Mouse (Mus musculus) heart, postnatal 0 days (tissue): ENCODE data around the gene Clip2. TPM values are rescaled to one million over a fixed set of nuclear protein-coding genes. Genes with fewer than 3 reads are reported as not detected.

Experiments
- ATAC-seq: fragments of 200-750 bp; cut with Nextera tagmentation; 2 replicates; pipeline ENCODE4 v1.8.0; 2017; ENCODE audit warnings: low read depth, moderate number of reproducible peaks, moderate library complexity; ENCODE audit not compliant: insufficient read depth
- DNase-seq: peaks from one replicate; pipeline ENCODE4 v3.0.0-alpha.2; 2016; ENCODE audit warnings: low spot score
- H3K27ac ChIP-seq: fragments of 300-500 bp; sonication (generic); 2 replicates; pipeline ENCODE4 v1.5.1; 2014; ENCODE audit warnings: low read depth, mild to moderate bottlenecking
- H3K27me3 ChIP-seq: fragments of 300-500 bp; sonication (generic); 2 replicates; pipeline ENCODE4 v1.6.1; 2014; ENCODE audit warnings: low read length, mixed read lengths; ENCODE audit not compliant: control insufficient read depth, insufficient read depth
- H3K36me3 ChIP-seq: fragments of 300-500 bp; sonication (generic); replicated peaks from 2 replicates; pipeline ENCODE4 v1.6.1; 2014; ENCODE audit warnings: low read length, mixed read lengths; ENCODE audit not compliant: control insufficient read depth, insufficient read depth
- H3K4me1 ChIP-seq: fragments of 300-500 bp; sonication (generic); 2 replicates; pipeline ENCODE4 v1.6.1; 2014; ENCODE audit warnings: antibody characterized with exemption; ENCODE audit not compliant: control insufficient read depth, insufficient read depth
- H3K4me2 ChIP-seq: fragments of 300-500 bp; sonication (generic); 2 replicates; pipeline ENCODE4 v1.6.1; 2014; ENCODE audit warnings: low read depth, mild to moderate bottlenecking, low read length, moderate library complexity
- H3K4me3 ChIP-seq: fragments of 300-500 bp; sonication (generic); 2 replicates; pipeline ENCODE4 v1.5.1; 2014; ENCODE audit warnings: low read depth, low read length
- H3K9ac ChIP-seq: fragments of 300-500 bp; sonication (generic); replicated peaks from 2 replicates; pipeline ENCODE4 v1.6.1; 2014; ENCODE audit warnings: low read depth, low read length, mixed read lengths
- H3K9me3 ChIP-seq: fragments of 300-500 bp; sonication (generic); replicated peaks from 2 replicates; pipeline ENCODE4 v1.6.1; 2016; ENCODE audit warnings: low read length; ENCODE audit not compliant: control insufficient read depth
- CTCF ChIP-seq: IDR thresholded peaks from 2 replicates; pipeline ENCODE4 v1.5.1; 2016; ENCODE audit warnings: antibody characterized with exemption, control low read depth, low read depth
- EP300 ChIP-seq: IDR thresholded peaks from 2 replicates; pipeline ENCODE4 v1.6.1; 2016; ENCODE audit warnings: antibody characterized with exemption, low read depth
- WGBS: fragments of 180-500 bp; shearing (Covaris S2); extraction: QIAGEN DNeasy Blood & Tissue Kit; methylation state at CpG from one replicate; pipeline ENCODE4 v1.1.7; 2014; 5-methylcytosine and 5-hydroxymethylcytosine counted together
- polyA plus RNA-seq: library from polyadenylated mRNA; unstranded; fragments of >200 nt; fragmentation: Nextera tagmentation; extraction: Ambion mirVana; gene quantifications from 2 replicates; pipeline ENCODE4 v1.2.1, GENCODE M21; 2015
- total RNA-seq: library from RNA; depleted of rRNA; stranded (reverse); fragments of >200 nt; gene quantifications from 2 replicates; pipeline ENCODE4 v1.2.3, GENCODE M21; 2014; ENCODE audit warnings: low replicate concordance

Clip2 gene
- total and polyA plus RNA-seq, 2 experiments from 2014 or later: 0.87 to 14.0 TPM

DNA sequence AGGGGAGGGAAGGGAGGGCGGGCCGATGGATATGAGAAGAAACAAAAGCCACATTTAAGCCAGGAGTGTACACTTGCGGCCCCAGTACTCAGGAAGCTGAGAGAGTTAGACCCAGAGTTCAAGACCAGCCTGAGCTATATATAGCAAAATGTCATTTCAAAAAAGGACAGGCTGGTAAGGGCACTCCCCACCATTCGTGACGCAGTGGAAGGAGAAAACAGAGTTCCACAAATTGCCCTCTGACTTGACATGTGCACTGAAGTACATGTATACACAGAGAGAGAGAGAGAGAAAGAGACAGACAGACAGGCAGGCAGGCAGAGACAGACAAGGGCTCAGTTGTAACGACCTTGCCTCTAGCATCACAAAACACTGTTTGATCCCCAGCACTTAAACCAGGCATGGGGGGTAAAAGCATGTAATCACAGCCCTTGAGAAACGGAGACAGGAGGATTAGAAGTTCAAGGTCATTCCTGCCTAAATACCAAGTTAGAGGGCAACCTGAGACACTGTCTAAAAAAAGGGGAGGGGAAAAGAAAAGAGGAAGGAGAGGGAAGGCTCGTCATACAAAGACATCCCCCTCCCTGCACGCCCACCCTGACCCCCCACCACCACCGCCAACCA is 106.9 kb downstream of the Clip2 start:
- ATAC-seq: peak; percentile 52; the same call in 1 of the 2 replicates
- WGBS: 25% methylated on average over 10 of the region's 10 CpGs

DNA sequence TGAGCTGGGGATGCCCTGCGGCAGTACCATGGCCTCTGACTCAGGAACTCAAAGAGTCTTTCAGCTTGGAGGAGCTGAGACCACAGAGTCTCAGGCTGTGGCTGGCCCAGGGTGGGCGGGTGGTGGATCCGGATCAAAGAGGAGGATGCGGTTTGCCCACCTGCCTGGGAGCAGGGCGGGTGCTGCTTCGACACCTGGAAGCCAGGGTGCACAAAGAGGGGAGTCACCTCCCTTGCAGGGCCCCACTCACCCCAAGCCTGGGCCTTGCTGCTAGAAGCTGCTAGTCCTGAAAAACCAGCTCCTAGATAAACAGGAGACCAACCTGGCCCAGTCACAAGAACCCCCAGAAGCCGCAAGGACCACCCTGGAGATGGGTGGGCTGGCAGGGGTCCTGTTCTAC is 107.8 kb downstream of the Clip2 start:
- TF ChIP-seq CTCF (no peak), EP300 (no peak)
- Histone ChIP-seq H3K4me2 (no peak overlapping the region), H3K27me3 (no peaks in the 10 kb centered on the region), H3K4me1 (peaks cover 31% of the 10 kb centered on the region), H3K9ac (no peak overlapping the region), H3K36me3 (no peaks in the 10 kb centered on the region), H3K27ac (peak overlapping the region; percentile 76; the same call in 1 of the 2 replicates), H3K4me3 (no peak overlapping the region), H3K9me3 (no peaks in the 10 kb centered on the region; the same call in 1 of the 2 replicates)
- WGBS: 91% methylated on average over 7 of the region's 7 CpGs
- ATAC-seq: no peak
- no peak for DNase-seq

More for the DNA sequence above, 106.9 kb downstream of the Clip2 start:
- no peak for TF ChIP-seq CTCF
- TF ChIP-seq EP300: no peak
- peak overlapping the region; percentile 30; the same call in 1 of the 2 replicates for H3K9ac ChIP-seq
- H3K4me2 ChIP-seq: peak overlapping the region; percentile 19; the same call in 1 of the 2 replicates
- no peaks in the 10 kb centered on the region for H3K36me3 ChIP-seq
- H3K9me3 ChIP-seq: no peaks in the 10 kb centered on the region; the same call in 1 of the 2 replicates
- no peak overlapping the region for H3K4me3 ChIP-seq
- no peaks in the 10 kb centered on the region for H3K27me3 ChIP-seq
- peak overlapping the region; percentile 76 for H3K27ac ChIP-seq
- peak; percentile 56 for DNase-seq
- peaks cover 22% of the 10 kb centered on the region for H3K4me1 ChIP-seq

DNA sequence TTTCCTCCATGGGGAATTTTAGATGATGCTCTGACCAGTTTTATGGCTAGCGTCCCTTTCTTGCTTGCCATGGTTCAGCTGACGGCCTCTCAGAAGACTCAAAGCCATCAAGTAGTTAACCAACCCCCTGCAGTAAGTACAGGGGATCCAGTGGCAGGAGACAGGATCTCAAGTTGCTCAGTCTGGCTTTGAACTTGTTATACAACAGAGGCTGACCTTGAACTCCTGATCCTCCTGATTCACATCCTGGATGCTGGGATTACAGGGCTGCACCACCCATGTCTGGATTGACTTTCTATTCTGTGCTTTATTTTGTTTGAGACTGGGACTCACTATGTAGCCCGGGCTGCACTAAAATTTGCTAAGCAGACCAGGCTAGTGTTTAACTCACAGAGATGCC is 110.2 kb downstream of the Clip2 start:
- H3K36me3 ChIP-seq: no peaks in the 10 kb centered on the region
- ATAC-seq (no peak), DNase-seq (no peak)
- no peaks in the 10 kb centered on the region for H3K27me3 ChIP-seq
- H3K27ac ChIP-seq: no peak overlapping the region
- H3K4me3 ChIP-seq: no peak overlapping the region
- 97% methylated on average over 3 of the region's 3 CpGs for WGBS
- TF ChIP-seq EP300 (no peak), CTCF (no peak)
- peaks cover 44% of the 10 kb centered on the region for H3K4me1 ChIP-seq
- H3K9ac ChIP-seq: no peak overlapping the region
- no peaks in the 10 kb centered on the region; the same call in 1 of the 2 replicates for H3K9me3 ChIP-seq
- H3K4me2 ChIP-seq: no peak overlapping the region

DNA sequence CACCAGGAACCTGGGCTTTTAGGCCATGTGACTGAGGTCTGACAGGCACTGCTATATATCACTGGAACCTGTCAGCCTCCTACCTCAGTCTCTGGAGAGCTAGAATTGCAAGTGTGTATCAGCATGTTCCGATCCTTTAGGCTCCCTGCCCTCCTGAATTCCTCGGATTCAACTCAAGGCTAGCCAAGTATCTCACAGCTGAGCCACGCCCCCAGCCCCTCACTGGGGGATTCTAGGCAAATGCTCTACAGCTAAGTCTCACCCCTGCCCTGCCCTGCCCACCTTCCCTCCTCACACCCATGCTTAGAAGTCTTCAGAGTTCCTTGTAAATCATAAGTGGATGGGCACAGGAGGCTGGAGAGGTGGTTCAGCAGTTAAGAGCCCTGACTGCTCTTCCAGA is 111.1 kb downstream of the Clip2 start:
- Histone ChIP-seq H3K27ac (0 out of 2 replicates have a peak overlapping the region, but pooled peaks have one; percentile 59), H3K4me3 (no peak overlapping the region), H3K9ac (no peak overlapping the region), H3K4me1 (peaks cover 51% of the 10 kb centered on the region), H3K36me3 (no peaks in the 10 kb centered on the region), H3K4me2 (no peak overlapping the region), H3K27me3 (no peaks in the 10 kb centered on the region), H3K9me3 (no peaks in the 10 kb centered on the region; the same call in 1 of the 2 replicates)
- 29% methylated on average over 3 of the region's 3 CpGs for WGBS
- DNase-seq: no peak
- TF ChIP-seq CTCF: no peak
- TF ChIP-seq EP300: no peak
- no peak for ATAC-seq

DNA sequence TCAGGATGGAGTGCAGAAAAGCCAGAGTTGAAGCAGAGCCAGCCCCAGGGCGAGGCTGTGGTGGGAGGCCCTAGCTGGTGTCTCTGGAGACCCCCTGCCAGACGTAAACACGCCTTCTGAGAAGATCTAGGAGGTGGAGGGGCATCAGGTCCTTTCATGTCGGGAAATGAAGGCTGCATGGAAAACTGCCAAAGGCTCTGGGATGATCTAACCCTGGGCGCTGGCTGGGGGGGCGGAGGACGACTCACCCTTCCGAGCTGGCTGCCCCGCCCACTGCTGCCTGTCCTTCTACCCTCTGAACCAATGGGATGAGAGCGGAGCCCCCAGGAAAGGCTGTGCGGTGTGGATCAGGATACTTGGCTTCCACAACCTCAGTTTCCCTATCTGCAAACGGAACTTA is 112.1 kb downstream of the Clip2 start:
- peak overlapping the region; percentile 59 for H3K27ac ChIP-seq
- TF ChIP-seq CTCF (no peak), EP300 (no peak)
- no peaks in the 10 kb centered on the region for H3K27me3 ChIP-seq
- ATAC-seq (peak; percentile 31; the same call in 1 of the 2 replicates), DNase-seq (peak; percentile 69)
- no peaks in the 10 kb centered on the region for H3K36me3 ChIP-seq
- peak overlapping the region; percentile 41 for H3K4me2 ChIP-seq
- no peaks in the 10 kb centered on the region; the same call in 1 of the 2 replicates for H3K9me3 ChIP-seq
- H3K4me1 ChIP-seq: peaks cover 46% of the 10 kb centered on the region
- WGBS: 20% methylated on average over 12 of the region's 12 CpGs
- no peak overlapping the region for H3K9ac ChIP-seq
- no peak overlapping the region for H3K4me3 ChIP-seq
